Mouse (Mus musculus) lung, embryonic 16.5 days (tissue): ENCODE data around the gene Miip. TPM values are rescaled to one million over a fixed set of nuclear protein-coding genes. Genes with fewer than 3 reads are reported as not detected.
"Not testable (repeated sequence)": the region's sequence is repeated elsewhere in the genome, so short reads cannot be mapped to it uniquely, and the experiment has no call there.

Experiments
- ATAC-seq: fragments of 200-750 bp; cut with Nextera tagmentation; 2 replicates; pipeline ENCODE4 v1.8.0; 2017; ENCODE audit warnings: low read depth, mild to moderate bottlenecking, moderate library complexity
- H3K27ac ChIP-seq: fragments of 300-500 bp; sonication (generic); 2 replicates; pipeline ENCODE4 v1.5.1; 2014; ENCODE audit warnings: mild to moderate bottlenecking, control low read depth, low read length
- H3K27me3 ChIP-seq: fragments of 300-500 bp; sonication (generic); 2 replicates; pipeline ENCODE4 v1.6.1; 2014; ENCODE audit warnings: low read depth, low read length, mixed read lengths; ENCODE audit not compliant: control insufficient read depth, insufficient read depth
- H3K36me3 ChIP-seq: fragments of 300-500 bp; sonication (generic); 2 replicates; pipeline ENCODE4 v1.6.1; 2014; ENCODE audit warnings: low read length; ENCODE audit not compliant: control insufficient read depth, insufficient read depth
- H3K4me1 ChIP-seq: fragments of 300-500 bp; sonication (generic); replicated peaks from 2 replicates; pipeline ENCODE4 v1.6.1; 2014; ENCODE audit warnings: low read length, mixed read lengths; ENCODE audit not compliant: control insufficient read depth, insufficient read depth
- H3K4me2 ChIP-seq: fragments of 300-500 bp; sonication (generic); 2 replicates; pipeline ENCODE4 v1.6.1; 2014; ENCODE audit warnings: low read depth, low read length, control low read depth
- H3K4me3 ChIP-seq: fragments of 300-500 bp; sonication (generic); 2 replicates; pipeline ENCODE4 v1.5.1; 2014; ENCODE audit warnings: mild to moderate bottlenecking, low read length, control low read depth
- H3K9ac ChIP-seq: fragments of 300-500 bp; sonication (generic); 2 replicates; pipeline ENCODE4 v1.6.1; 2014; ENCODE audit warnings: low read length, control low read depth
- H3K9me3 ChIP-seq: fragments of 300-500 bp; sonication (generic); 2 replicates; pipeline ENCODE4 v1.6.1; 2016; ENCODE audit warnings: low read length; ENCODE audit not compliant: control insufficient read depth
- WGBS: fragments of 180-500 bp; shearing (Covaris S2); extraction: QIAGEN DNeasy Blood & Tissue Kit; methylation state at CpG from one replicate; pipeline ENCODE4 v1.1.7; 2014; 5-methylcytosine and 5-hydroxymethylcytosine counted together
- polyA plus RNA-seq: library from polyadenylated mRNA; unstranded; fragments of >200 nt; fragmentation: Nextera tagmentation; extraction: Ambion mirVana; gene quantifications from 2 replicates; pipeline ENCODE4 v1.2.1, GENCODE M21; 2015

Miip gene
- polyA plus RNA-seq, 1 experiment from 2014 or later: 47.0 TPM

DNA sequence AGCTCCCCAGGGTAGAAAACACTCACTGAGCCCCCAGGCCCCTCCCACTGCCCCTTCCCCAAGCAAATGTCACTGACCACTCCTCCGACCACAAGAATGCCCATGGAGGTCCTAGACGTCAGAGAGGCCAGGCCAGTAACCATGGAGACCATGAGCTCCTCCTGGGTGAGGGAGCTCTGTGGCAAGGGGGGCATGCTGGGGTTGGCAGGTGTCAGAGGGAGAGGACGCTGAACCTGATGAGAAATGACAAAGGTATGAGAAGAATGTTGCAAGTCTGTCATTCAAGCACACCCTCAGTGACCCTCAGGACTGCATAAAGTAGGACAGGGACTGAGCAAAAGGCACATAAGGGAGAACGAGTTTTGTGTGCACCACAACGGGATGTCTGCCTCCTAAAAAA is 11.2 kb upstream of the Miip start:
- peaks cover 63% of the 10 kb centered on the region for H3K36me3 ChIP-seq
- no peak overlapping the region for H3K9ac ChIP-seq
- no peak overlapping the region for H3K27ac ChIP-seq
- H3K4me1 ChIP-seq: no peaks in the 10 kb centered on the region
- no peak overlapping the region for H3K4me3 ChIP-seq
- H3K4me2 ChIP-seq: no peak overlapping the region
- H3K9me3 ChIP-seq: no peaks in the 10 kb centered on the region
- ATAC-seq: no peak
- H3K27me3 ChIP-seq: no peaks in the 10 kb centered on the region
- WGBS: 45% methylated on average over 5 of the region's 5 CpGs

DNA sequence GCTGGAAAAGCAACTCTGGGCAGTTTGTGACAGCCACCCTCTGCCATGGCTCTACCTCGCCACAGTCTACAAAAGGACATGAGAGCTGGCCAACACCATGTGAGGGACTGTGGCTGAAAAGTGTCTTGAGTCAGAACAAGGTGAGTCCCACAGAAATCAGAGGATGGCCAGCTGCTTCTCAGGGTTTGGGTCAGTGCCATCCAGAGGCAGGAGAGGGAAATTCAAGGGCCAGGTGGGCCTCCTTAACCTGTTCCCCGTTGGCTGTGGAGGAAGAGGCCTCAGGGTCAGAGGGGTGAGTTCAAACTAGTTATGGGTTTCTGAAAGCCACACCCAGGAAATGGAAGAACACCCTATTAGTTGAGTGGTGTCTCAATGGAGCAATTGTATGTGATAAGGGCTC is 10.8 kb upstream of the Miip start:
- Histone ChIP-seq H3K4me3 (no peak overlapping the region), H3K9me3 (no peaks in the 10 kb centered on the region), H3K27me3 (no peaks in the 10 kb centered on the region), H3K27ac (no peak overlapping the region), H3K9ac (no peak overlapping the region), H3K4me2 (no peak overlapping the region), H3K4me1 (no peaks in the 10 kb centered on the region), H3K36me3 (peaks cover 64% of the 10 kb centered on the region)
- WGBS: 53% methylated on average over 2 of the region's 2 CpGs
- ATAC-seq: no peak

DNA sequence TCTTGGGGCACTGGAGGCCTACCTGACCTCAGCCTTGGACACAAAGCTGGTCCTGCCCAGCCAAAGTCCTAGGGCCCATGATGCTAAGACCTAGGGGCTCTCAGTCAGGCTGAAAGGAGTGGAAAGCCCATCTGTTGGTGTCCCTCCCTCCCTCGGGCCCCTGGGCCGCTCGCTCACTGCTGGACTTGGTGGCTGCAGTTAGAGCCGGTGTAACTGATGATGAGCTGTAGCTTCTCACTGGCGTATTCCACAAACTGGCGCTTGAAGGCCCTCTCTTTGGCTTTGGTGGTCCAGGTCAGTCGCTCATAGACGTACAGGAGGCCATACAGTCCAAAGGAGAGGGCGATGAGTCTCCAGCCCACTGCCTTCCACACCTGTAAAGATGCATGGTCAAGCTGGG is 9.9 kb upstream of the Miip start:
- Histone ChIP-seq H3K9ac (no peak overlapping the region), H3K27me3 (no peaks in the 10 kb centered on the region), H3K4me2 (no peak overlapping the region), H3K27ac (no peak overlapping the region), H3K4me3 (no peak overlapping the region), H3K9me3 (no peaks in the 10 kb centered on the region), H3K36me3 (peaks cover 69% of the 10 kb centered on the region), H3K4me1 (no peaks in the 10 kb centered on the region)
- 94% methylated on average over 9 of the region's 9 CpGs for WGBS
- ATAC-seq: no peak

DNA sequence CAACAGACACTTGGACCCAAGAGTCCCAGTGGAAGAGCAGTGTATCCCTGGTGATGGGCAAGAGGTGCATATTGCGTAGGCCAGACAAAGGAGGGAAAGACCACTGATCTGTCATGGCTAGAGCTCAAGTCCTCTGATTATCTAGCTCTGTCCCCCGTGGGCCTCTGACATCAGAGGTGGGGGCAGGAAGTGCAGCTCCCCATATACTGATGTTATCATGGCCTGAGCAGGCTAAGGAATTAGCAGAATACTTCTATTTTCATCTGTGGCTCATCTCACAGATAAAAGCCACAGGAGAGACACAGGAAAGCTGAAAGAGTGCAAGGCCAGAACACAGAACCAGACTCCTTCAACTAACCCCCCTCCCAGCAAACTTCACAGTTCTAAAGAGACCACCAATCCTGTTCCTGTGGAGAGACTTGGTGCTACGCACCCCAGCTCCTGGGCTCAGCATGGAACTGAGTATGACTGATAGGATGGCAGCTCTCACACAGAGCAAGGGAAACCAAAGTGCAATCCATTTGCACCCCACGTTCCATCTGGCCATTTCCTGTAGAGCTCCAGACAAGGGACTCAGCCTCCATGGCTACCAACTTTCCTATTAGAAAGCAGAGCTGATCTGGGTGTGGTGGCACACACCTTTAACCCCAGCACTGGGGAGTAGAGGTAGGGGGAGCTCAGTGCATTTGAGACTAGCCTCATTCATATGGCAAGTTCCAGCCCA is 7.4 kb upstream of the Miip start:
- H3K9me3 ChIP-seq: 0 out of 2 replicates have a peak, but pooled peaks cover 2% of the 10 kb centered on the region
- peaks cover 67% of the 10 kb centered on the region for H3K36me3 ChIP-seq
- 79% methylated on average over 4 of the region's 4 CpGs for WGBS
- H3K27ac ChIP-seq: no peak overlapping the region
- H3K4me3 ChIP-seq: no peak overlapping the region
- ATAC-seq: no peak
- H3K4me2 ChIP-seq: no peak overlapping the region
- H3K9ac ChIP-seq: no peak overlapping the region
- no peaks in the 10 kb centered on the region for H3K4me1 ChIP-seq
- no peaks in the 10 kb centered on the region for H3K27me3 ChIP-seq

DNA sequence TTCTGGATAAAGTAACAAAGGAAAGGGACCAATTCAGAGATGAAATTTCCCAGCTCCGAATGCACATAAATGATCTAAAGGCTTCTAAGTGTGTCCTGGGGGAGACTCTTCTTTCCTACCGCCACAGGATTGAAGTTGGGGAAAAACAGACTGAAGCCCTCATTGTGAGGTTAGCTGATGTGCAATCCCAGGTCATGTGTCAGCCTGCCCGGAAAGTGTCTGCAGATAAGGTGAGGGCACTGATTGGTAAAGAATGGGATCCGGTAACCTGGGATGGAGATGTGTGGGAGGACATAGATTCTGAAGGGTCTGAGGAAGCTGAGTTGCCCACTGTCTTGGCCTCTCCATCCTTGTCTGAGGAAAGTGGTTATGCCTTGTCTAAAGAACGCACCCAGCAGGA is 622 bp upstream of the Miip start:
- Histone ChIP-seq H3K4me2 (peak overlapping the region; percentile 72), H3K4me3 (peak overlapping the region; percentile 77), H3K9ac (peak overlapping the region; percentile 67), H3K36me3 (peaks cover 35% of the 10 kb centered on the region), H3K27ac (no peak overlapping the region; the same call in 1 of the 2 replicates), H3K4me1 (peaks cover 15% of the 10 kb centered on the region), H3K27me3 (no peaks in the 10 kb centered on the region), H3K9me3 (0 out of 2 replicates have a peak, but pooled peaks cover 3% of the 10 kb centered on the region)
- 7% methylated on average over 5 of the region's 5 CpGs for whole genome bisulfite sequencing
- no peak for ATAC-seq

DNA sequence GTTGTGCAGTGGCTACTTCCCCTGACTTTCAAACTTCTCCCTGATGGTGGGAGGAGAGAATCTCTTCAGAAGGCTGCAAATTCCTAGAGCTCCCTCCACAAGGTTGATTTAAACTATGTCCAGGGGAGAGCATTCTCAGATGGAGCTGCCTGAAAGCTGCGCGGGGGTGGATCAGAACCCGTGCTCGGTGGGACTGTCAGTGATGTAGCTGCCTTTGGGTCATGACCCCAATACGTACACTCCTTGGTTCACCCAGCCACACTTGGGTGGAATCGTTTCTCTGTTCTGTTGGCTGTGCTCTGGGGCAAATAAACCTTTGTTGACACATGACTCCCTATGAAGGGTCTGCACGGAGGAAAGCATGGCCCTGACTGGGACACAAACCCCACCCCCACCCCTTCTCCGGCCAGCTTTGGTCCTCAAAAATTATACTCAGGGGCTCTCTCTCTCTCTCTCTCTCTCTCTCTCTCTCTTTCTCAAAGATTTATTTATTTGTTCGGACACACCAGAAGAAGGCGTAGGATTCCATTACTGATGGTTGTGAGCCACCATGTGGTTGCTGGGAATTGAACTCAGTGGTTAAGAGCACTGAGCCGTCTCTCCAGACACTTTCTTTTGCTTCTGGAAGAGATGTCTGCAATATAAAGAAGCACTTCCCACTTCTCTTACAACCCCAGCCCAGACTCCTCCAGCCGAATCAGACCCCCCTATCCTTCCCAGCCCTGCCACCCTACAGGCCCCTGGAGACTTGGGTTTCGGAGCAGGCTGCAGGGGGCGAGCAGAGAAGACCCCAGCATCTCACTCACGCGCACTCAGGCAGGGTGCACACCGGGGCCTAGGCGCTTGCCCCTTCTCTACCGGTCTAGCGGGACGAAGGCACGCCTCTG is 810 bp downstream of the Miip start:
- H3K9me3 ChIP-seq: 0 out of 2 replicates have a peak, but pooled peaks cover 3% of the 10 kb centered on the region
- H3K27me3 ChIP-seq: no peaks in the 10 kb centered on the region
- peak overlapping the region; percentile 65 for H3K4me2 ChIP-seq
- H3K27ac ChIP-seq: peak overlapping the region; percentile 82
- H3K9ac ChIP-seq: peak overlapping the region; percentile 80
- H3K4me3 ChIP-seq: peak overlapping the region; percentile 77
- H3K4me1 ChIP-seq: peaks cover 15% of the 10 kb centered on the region
- peaks cover 30% of the 10 kb centered on the region for H3K36me3 ChIP-seq
- no peak; the same call in 1 of the 2 replicates for ATAC-seq
- 3% methylated on average over 22 of the region's 22 CpGs for WGBS

DNA sequence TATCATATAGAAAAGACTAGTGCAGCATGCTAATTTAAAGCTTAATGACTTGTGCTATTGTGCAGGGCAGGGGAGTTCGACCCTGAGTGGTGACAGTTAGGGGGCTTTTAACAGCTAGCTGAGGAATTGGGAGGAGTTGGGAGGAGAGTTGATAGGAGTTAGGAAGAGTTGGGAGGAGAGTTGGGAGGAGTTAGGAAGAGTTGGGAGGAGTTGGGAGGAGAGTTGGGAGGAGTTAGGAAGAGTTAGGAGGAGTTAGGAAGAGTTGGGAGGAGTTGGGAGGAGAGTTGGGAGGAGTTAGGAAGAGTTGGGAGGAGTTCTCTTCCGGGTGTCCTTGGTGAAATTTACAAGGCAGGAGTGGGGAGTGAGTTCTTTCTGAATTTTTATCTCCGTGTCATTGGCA is 1.8 kb downstream of the Miip start:
- H3K9ac ChIP-seq, ATAC-seq, H3K27ac ChIP-seq, H3K4me3 ChIP-seq, H3K4me2 ChIP-seq, H3K27me3 ChIP-seq, H3K9me3 ChIP-seq: not testable (repeated sequence)
- WGBS: 38% methylated on average over 3 of the region's 3 CpGs
- H3K4me1 ChIP-seq: peaks cover 15% of the 10 kb centered on the region
- H3K36me3 ChIP-seq: peaks cover 29% of the 10 kb centered on the region

DNA sequence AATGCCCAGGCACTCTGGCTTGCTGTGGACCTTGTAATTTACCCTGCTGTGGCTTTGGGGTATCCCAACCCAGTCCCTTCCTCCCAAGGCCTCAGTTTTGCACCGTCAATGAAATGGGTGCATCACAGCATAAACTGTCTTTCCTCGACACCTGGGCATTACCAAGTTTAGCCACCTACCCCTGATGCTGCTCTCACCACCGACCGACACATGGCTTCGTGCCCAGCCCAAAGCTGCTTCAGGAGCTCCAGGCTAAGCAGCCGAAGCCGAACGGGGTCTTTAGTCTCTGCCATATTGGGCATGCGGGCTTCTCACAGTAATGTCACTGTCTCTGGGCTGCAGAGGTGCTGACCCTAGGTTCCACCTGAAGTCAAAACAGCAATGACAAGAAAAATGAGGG is 2.6 kb downstream of the Miip start:
- Histone ChIP-seq H3K27ac (no peak overlapping the region), H3K36me3 (peaks cover 34% of the 10 kb centered on the region)
- 93% methylated on average over 9 of the region's 9 CpGs for WGBS

DNA sequence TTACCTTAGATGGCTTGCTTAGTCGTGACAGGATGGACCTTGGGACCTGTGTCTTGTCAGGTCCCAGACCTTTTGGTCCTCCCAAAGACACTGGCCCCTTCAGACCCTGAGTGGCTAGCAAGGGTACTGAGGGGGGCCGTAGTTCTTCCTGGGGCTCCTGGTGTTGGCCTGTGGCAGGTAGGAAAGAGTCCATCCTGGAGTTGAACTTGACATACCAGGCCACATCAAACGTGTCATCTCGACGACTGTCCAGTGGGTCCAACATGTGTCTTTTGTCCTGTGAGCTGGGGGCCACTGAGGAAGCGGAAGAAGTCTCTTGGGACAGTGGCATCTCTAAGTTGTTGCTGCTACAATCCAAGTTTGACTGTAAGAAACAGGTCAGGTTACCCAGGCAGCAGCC is 3.0 kb downstream of the Miip start:
- no peak for ATAC-seq
- Histone ChIP-seq H3K27ac (no peak overlapping the region), H3K9me3 (no peaks in the 10 kb centered on the region), H3K36me3 (peaks cover 36% of the 10 kb centered on the region), H3K4me3 (no peak overlapping the region), H3K4me1 (peaks cover 15% of the 10 kb centered on the region), H3K4me2 (no peak overlapping the region), H3K27me3 (no peaks in the 10 kb centered on the region), H3K9ac (no peak overlapping the region)
- WGBS: 94% methylated on average over 6 of the region's 6 CpGs

More for the DNA sequence above, 2.6 kb downstream of the Miip start:
- ATAC-seq: no peak
- Histone ChIP-seq H3K9ac (no peak overlapping the region), H3K4me2 (no peak overlapping the region), H3K4me3 (no peak overlapping the region), H3K4me1 (peaks cover 15% of the 10 kb centered on the region), H3K9me3 (0 out of 2 replicates have a peak, but pooled peaks cover 1% of the 10 kb centered on the region), H3K27me3 (no peaks in the 10 kb centered on the region)
